ENCODE assay signal across 8 mouse cellular contexts in the genomic region with DNA sequence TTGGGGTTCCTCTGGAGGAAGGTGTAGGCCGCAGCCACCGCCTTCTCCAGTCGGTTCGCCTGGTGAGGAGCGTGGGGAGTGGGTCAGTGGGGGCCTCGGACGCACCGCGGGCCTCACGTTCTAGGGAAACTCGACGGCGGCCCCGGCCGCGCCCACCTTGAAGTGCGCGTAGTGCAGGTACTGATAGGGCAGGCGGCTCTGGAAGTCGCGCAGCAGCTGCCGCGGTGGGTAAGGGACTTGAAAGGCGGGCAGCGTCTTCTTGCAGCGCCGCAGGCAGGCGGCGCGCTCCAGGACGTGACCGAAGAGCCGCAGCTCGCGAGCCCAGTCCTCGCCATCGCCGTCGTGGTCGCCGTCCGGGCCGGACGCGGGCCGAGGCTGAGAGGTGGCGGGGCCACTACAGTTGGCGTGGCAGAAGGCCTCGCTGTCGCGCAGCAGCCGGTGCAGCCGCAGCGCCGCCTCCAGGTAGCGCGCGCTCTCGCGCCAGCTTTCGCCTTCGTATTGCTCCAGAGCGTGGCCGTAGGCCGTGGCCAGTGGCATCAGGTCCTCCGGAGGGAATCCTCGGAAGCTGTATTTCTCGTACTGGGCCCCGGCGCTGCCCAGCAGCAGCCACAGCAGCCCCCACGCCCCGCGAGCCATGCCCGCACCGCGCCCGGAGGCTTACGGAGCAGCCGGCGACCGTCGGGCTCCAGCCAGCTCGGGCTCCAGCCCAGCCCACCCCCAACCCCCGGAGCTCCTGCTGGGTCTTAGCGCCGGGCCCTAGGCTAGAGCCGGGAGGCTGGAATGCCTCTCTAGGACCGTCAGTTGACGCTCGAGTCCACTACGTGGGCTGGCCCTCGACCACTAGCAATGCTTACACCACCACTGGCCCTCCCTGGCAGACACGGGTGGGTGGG. TPM values are rescaled to one million over a fixed set of nuclear protein-coding genes. Genes with fewer than 3 reads are reported as not detected.
A peak's percentile ranks its signal among the peaks of the same experiment; 100 is the strongest.
DNase-seq lines count a peak whose midpoint lies in the region; ATAC-seq and TF ChIP-seq lines count a peak whose summit lies in the region.

Gene P3h4 (minus strand): TSS at position 816 of the 893 bp plus-strand sequence.

- peak within 1 kb of the TSS; percentile 73 for H3K4me2 ChIP-seq in forebrain, embryonic 16.5 days (ENCODE audit: low read length)
- peak within 1 kb of the TSS; percentile 89 for H3K4me2 ChIP-seq in lung, embryonic 15.5 days

- intact Hi-C loops in heart, postnatal 25 days (cut with DNase I): no loop called here

- H3K27me3 ChIP-seq in forebrain, embryonic 16.5 days (replicated peaks; ENCODE audit: control insufficient read depth, insufficient read depth, low read length): peaks cover 11% of the 10 kb centered on the region
- H3K27me3 ChIP-seq in lung, embryonic 15.5 days: no peaks in the 10 kb centered on the region

- H3K4me1 ChIP-seq in ES-E14 (ENCODE audit: control insufficient read depth in 2 of 2, insufficient read depth in 2 of 2, low read length in 2 of 2, poor library complexity in 1 of 2): peaks cover 2 to 24% of the 10 kb centered on the region in 2 experiments; a peak in 3 of 4 replicates
- H3K4me1 ChIP-seq in forebrain, embryonic 16.5 days (replicated peaks; ENCODE audit: control insufficient read depth, insufficient read depth, low read length): peaks cover 21% of the 10 kb centered on the region
- H3K4me1 ChIP-seq in lung, embryonic 15.5 days: peaks cover 54% of the 10 kb centered on the region

- H3K9ac ChIP-seq in ES-E14 (ENCODE audit: insufficient read depth, low read depth, low read length, poor library complexity, severe bottlenecking): peak within 1 kb of the TSS; percentile 71
- peak within 1 kb of the TSS; percentile 72 for H3K9ac ChIP-seq in forebrain, embryonic 16.5 days (replicated peaks; ENCODE audit: low read depth, low read length)
- H3K9ac ChIP-seq in lung, embryonic 15.5 days: peak within 1 kb of the TSS; percentile 88

- TF ChIP-seq CTCF in layer of hippocampus, adult 2 months (conservative IDR thresholded peaks at IDR 0.05): peak; percentile 85

- H3K9me3 ChIP-seq in ES-E14 (ENCODE audit: control insufficient read depth, insufficient read depth, low read depth, low read length): no peaks in the 10 kb centered on the region
- H3K9me3 ChIP-seq in forebrain, embryonic 16.5 days (ENCODE audit: control insufficient read depth, low read length): no peaks in the 10 kb centered on the region
- H3K9me3 ChIP-seq in lung, embryonic 15.5 days: no peaks in the 10 kb centered on the region

- no peak for DNase-seq in ES-E14 (ENCODE audit: low read depth, low spot score)
- peak; percentile 90 to 93 for DNase-seq in cerebellum, adult 18-20 months
- peak; percentile 76 for DNase-seq in heart, postnatal 25 days (ENCODE audit: low spot score)
- DNase-seq in layer of hippocampus, adult 2 months (ENCODE audit: low spot score in 2 of 2): peak in 1 of 2 experiments; percentile 62
- DNase-seq in ovary, adult 18-20 months (ENCODE audit: low spot score): peak; percentile 79
- peak; percentile 64 for DNase-seq in thymus, postnatal 0 days (ENCODE audit: low spot score)

- H3K4me3 ChIP-seq in ES-E14 (ENCODE audit: insufficient read depth in 1 of 2, low read depth in 1 of 2, low read length in 2 of 2, poor library complexity in 1 of 2, severe bottlenecking in 1 of 2): peak within 1 kb of the TSS; percentile 69 to 73
- peak within 1 kb of the TSS; percentile 70 for H3K4me3 ChIP-seq in forebrain, embryonic 16.5 days (replicated peaks; ENCODE audit: low read length)
- peak within 1 kb of the TSS; percentile 86 for H3K4me3 ChIP-seq in layer of hippocampus, adult 2 months
- peak within 1 kb of the TSS; percentile 91 for H3K4me3 ChIP-seq in lung, embryonic 15.5 days

- H3K27ac ChIP-seq in ES-E14 (ENCODE audit: insufficient read depth, low read depth, low read length, poor library complexity, severe bottlenecking): peak within 1 kb of the TSS; percentile 9; the same call in 1 of the 2 replicates
- H3K27ac ChIP-seq in forebrain, embryonic 16.5 days (ENCODE audit: low read length): peak within 1 kb of the TSS; percentile 61; the same call in 1 of the 2 replicates
- H3K27ac ChIP-seq in layer of hippocampus, adult 2 months: peak within 1 kb of the TSS; percentile 86
- peak within 1 kb of the TSS; percentile 98 for H3K27ac ChIP-seq in lung, embryonic 15.5 days

- WGBS in forebrain, embryonic 16.5 days: 2% methylated on average over 92 of the region's 93 CpGs
- under 1% methylated on average over 93 of the region's 93 CpGs for WGBS in lung, embryonic 15.5 days

- H3K36me3 ChIP-seq in ES-E14 (ENCODE audit: control insufficient read depth, insufficient read depth, low read length, poor library complexity, severe bottlenecking): no peaks in the 10 kb centered on the region
- H3K36me3 ChIP-seq in forebrain, embryonic 16.5 days (ENCODE audit: control insufficient read depth, insufficient read depth): no peaks in the 10 kb centered on the region
- peaks cover 13% of the 10 kb centered on the region for H3K36me3 ChIP-seq in lung, embryonic 15.5 days

- in situ Hi-C loops in ES-E14 (cut with MboI; ENCODE audit: low sequenced_read_pairs in 2 of 2, unreplicated experiment in 2 of 2): no loop called here

- peak; percentile 93 for ATAC-seq in forebrain, embryonic 16.5 days
- peak; percentile 97 for ATAC-seq in lung, embryonic 15.5 days (ENCODE audit: borderline replicate concordance, extremely low read depth, low FRiP score, low TSS enrichment)

TF ChIP-seq in ES-E14, 5 proteins besides CTCF, POLR2A, EP300 and RAD21:
- no peak for TF ChIP-seq ZC3H11A (IDR thresholded peaks at IDR 0.05; ENCODE audit: borderline replicate concordance, low read depth, low read length)
- no peak for TF ChIP-seq ZNF384 (IDR thresholded peaks at IDR 0.05; ENCODE audit: low read depth, low read length)
- TF ChIP-seq HCFC1 (IDR thresholded peaks at IDR 0.05; ENCODE audit: borderline replicate concordance, insufficient read depth, low read length): no peak; the same call in 1 of the 2 replicates
- TF ChIP-seq CHD2 (IDR thresholded peaks at IDR 0.05; ENCODE audit: low read depth, low read length): no peak
- no peak for TF ChIP-seq MAFK (IDR thresholded peaks at IDR 0.05; ENCODE audit: insufficient read depth, low read depth, low read length)

RNA-seq across cellular contexts. Expression of gene P3h4, which starts in this region (rescaled TPM):
- 39.0 and 44.3 TPM in 2 replicates for total RNA-seq in ES-E14 (2012; rRNA removed)
- 13.8 and 13.9 TPM in 2 replicates for polyA plus RNA-seq in forebrain, embryonic 16.5 days (2015; fragmentation: Nextera tagmentation; extraction: Ambion mirVana)
- total RNA-seq in heart, postnatal 25 days (2021): 10 to 100 TPM; 15.4 to 15.8 TPM
- total RNA-seq in layer of hippocampus, adult 2 months (2021): 1 to 10 TPM; 9.4 to 9.5 TPM
- 71.5 and 73.4 TPM in 2 replicates for polyA plus RNA-seq in lung, embryonic 15.5 days (2015; fragmentation: Nextera tagmentation; extraction: Ambion mirVana)
- polyA plus RNA-seq in thymus, postnatal 0 days (2015; fragmentation: Nextera tagmentation; extraction: Ambion mirVana): 14.8 and 15.3 TPM in 2 replicates

Comparison
In these comparisons a context has a peak if more than half of its experiments do, and no peak if none do; other contexts are left out.
1. H3K27ac ChIP-seq: peak in every context shown above with its lines; median percentile 98 in lung, embryonic 15.5 days; 86 in layer of hippocampus, adult 2 months; 61 in forebrain, embryonic 16.5 days; 9 in ES-E14.